Mouse (Mus musculus) mesoderm, embryonic 11.5 days (tissue): ENCODE results near the gene Asb17.
"Not testable (repeated sequence)": the region's sequence is repeated elsewhere in the genome, so short reads cannot be mapped to it uniquely, and the experiment has no call there.

Experiments used
- DNase-seq: peaks from one replicate; pipeline ENCODE4 v3.0.0-alpha.2; 2012; ENCODE audit warnings: low read depth, low spot score

Gene Asb17

DNA sequence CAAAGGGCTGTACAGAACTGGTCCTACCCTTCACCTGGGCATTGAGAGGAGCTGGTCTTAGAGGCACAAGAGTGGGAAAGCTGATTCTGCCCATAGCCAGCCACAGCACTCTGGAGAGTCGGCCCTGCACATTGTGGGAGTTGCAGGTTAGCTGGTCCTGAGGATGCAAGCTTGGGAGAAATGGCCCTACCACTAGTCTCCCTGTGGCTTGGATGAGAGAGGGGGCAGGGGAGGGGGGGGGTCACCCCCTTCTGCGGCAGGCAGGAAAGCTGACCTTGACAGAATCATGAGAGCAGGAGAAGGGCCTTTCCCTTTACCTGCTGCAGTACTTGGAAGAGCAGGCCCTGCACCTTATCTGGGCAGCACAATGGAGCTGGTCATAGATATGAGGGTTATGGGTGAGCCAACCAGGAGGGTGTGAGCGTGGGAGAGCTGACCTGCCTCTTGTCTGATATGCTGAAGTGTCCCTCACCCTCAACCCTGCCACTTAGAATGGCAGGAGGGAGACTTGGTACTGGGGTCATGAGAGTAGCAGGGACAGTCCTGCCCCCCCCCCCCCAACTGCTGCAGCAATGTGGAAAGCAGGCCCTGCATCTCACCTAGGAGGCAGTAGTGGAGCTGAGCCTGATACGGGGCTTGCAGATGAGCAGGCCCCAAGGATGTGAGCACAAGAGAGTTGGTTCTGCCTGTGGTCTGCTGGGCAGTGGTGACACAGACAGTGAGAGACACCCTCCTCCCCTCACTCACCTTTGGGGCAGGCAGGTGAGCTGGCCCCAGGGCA is 11.9 kb upstream of the Asb17 start:
- DNase-seq = no peak

GRCm38 (mm10) chr3:153832654-153832945 is 11.4 kb upstream of the Asb17 start:
- DNase-seq = no peak

GRCm38 (mm10) chr3:153834071-153834470 is 9.9 kb upstream of the Asb17 start:
- DNase-seq = no peak

DNA sequence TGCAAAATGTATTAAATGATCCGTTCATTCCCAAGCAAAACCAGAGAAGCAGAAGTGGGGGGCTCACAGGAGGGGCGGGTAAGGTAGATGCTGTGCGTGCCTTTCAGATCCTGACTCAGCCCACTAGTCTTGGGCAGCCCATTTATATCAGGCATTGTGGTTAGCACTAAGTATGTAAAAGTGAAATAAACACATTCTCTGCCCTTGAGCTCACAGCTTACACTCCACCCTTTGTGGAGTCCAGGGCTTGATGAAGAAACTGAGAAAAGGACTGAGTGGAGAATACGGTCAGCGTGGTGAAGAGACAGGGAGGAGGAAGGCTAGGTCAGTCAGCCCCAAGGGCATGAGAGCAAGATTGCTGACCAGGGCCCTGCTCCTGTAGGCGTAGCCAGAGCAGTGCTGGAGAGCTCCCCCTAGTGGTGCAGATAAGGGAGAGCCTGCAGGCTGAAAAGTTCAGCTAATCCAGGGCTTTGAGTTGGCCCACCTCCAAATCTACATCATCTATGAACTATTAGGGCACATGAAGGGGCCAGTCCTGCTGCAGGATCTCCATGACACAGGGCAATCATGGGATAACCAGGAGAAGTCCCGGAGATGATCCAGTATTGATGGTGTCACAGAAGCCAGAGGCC is 8.4 kb upstream of the Asb17 start:
- DNase-seq = peak; percentile 80

- DNase-seq = no peak
These were observed 7.7 kb upstream of the Asb17 start for GRCm38 (mm10) chr3:153836316-153836715.

- no peak for DNase-seq
These were observed 6.4 kb upstream of the Asb17 start for GRCm38 (mm10) chr3:153837593-153837992.

- no peak for DNase-seq
These were observed 748 bp downstream of the Asb17 start for GRCm38 (mm10) chr3:153844757-153845156.

DNA sequence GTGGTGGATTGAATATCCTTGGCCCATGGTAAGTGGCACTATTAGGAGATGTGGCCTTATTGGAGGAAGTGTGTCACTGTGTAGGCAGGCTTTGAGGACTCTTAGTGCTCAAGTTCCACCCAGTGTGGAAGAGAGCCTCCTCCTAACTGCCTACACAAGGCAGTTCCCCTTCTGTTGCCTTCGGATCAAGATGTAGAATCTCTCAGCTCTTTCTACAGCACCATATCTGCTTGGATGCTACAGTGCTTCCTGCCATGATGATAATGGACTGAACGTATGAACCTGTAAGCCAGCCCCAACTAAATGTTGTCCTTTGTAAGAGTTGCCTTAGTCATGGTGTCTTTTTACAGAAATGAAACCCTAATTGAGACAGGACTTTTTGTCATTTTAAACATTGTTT is 1.5 kb downstream of the Asb17 start:
- no peak for DNase-seq

GRCm38 (mm10) chr3:153846109-153846508 is 2.1 kb downstream of the Asb17 start:
- DNase-seq = no peak

DNA sequence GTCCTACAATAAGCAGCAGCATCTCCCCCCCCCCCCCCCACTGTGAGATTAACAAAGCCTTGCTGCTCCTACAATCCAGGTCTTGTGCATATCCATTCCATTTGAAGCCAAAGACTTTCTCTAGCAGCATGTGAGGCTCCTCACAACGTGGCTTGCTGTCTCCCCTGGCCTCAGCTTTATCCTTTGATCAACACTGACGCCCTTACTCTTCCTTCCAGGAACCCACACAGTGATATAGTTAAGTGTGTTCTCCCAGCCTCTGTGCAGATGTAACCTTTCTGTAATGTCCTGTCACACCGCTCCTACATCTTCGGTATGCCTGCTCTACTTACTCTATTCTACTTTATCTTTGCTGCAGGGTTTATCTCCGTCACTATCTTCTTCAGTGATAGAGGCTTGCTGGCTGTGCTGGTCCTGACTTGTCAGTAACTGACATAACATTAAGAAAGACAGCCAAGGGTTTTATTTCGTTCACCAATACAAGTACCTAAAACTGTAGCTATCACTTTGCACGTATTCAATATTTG is 3.3 kb downstream of the Asb17 start:
- DNase-seq = no peak

- peak; percentile 18 for DNase-seq
These were observed 5.5 kb downstream of the Asb17 start for GRCm38 (mm10) chr3:153849368-153850015.

GRCm38 (mm10) chr3:153850759-153851158 is 6.8 kb downstream of the Asb17 start:
- no peak for DNase-seq

DNA sequence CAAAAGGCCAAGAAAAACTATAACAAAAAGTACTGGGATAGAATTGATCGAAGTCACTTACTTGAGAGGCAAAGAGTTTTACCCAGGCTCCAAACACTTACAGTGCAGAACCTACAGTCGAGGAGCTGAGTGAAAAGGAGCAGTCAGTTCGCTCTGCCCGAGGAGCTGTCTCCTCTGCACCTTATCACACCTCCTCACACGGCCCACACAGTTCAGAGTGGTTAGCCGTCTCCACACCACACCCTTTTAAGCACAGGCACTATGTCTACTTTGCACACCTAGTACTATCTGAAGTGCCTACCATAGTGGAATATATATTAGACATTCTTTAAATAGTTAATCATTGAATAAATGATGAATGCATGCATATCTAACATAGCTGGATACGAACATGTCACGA is 8.3 kb downstream of the Asb17 start:
- DNase-seq = no peak

DNA sequence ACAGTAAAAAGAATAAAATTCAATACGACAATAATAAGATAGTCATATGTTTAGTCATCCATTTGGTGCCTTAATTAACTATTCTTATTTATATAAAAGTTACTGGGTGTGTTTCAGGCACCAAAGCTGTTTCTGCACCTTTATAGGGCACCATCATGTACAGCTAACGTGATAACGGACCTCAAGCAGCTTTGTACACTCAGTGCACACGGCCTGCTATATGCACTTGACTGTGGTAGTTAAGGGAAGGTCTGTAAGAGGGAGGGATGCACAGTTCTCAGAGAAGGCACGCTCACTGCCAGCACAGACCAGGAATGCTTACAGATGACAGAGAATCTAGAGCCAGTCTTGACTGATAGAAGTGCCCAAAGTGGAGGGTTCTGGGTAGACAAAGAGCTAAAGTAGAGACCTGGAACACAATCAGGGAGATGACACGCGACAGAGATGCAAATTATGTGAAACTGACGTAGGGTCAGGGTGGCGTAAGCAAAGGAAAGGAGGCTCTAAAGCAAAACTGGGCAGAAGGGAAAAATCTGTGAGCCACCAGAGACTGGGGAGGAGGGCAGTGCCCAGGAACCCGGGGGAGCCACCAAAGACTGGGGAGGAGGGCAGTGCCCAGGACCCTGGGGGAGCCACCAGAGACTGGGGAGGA is 14.5 kb downstream of the Asb17 start:
- DNase-seq = no peak

GRCm38 (mm10) chr3:153860392-153860791 is 16.4 kb downstream of the Asb17 start:
- DNase-seq = not testable (repeated sequence)

DNA sequence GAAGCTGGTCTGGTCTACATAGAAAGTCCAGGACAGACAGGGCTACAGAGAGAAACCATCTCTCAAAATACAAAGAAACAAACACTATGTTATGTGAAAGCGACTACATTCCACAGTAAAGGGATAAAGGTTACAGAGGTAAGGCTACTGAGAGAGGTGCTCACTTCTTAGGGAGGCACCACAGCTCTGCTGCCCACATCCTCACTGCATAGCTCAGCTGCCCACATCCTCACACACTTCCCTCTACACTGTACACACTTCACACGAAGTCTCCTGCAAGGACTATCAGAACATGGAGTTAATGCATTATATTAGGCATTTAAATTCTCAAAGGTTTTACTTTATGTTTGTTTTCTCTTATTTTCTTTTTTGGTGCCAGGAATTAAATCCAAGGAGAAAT is 19.8 kb downstream of the Asb17 start:
- no peak for DNase-seq

GRCm38 (mm10) chr3:153864636-153865429 is 20.8 kb downstream of the Asb17 start:
- no peak for DNase-seq

GRCm38 (mm10) chr3:153867149-153868136 is 23.4 kb downstream of the Asb17 start:
- no peak for DNase-seq

- DNase-seq = no peak
These were observed 27.4 kb downstream of the Asb17 start for GRCm38 (mm10) chr3:153871396-153871795.

DNA sequence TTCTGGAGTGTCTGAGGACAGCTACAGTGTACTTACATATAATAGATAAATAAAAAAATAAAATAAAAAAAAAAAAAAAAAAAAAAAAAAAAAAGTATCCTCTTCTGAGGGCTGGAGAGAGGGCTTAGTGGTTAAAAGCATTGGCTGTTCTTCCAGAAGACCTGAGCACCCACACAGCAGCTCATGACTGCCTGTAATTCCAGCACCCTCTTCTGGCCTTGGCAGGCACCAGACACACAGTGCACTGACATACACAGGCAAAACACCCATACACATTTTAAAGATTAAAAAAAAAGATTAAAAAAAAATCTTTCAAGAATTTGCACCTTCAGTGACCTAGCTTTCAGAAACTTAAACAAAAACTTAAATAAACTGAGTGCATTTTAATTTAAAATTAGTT is 42.3 kb downstream of the Asb17 start:
- no peak for DNase-seq
